Mouse (Mus musculus) lung, adult 2 months (tissue): ENCODE measurements at regions not wholly inside any gene's neighbourhood (a gene's known extent, or its start where the extent isn't known, plus 50 kb on each side); places are given as distances from the start of the nearest gene placed in this dataset.

ENCODE experiments used
- CTCF ChIP-seq: fragments of 200-500 bp; IDR thresholded peaks from 2 replicates; pipeline ENCODE4 v1.5.1; 2011; ENCODE audit warnings: mild to moderate bottlenecking, low read length, control low read depth; ENCODE audit not compliant: insufficient read depth
- POLR2A ChIP-seq: fragments of 200-500 bp; IDR thresholded peaks from 2 replicates; pipeline ENCODE4 v1.6.1; 2011; ENCODE audit warnings: low read depth, mild to moderate bottlenecking, control low read depth, low read length, borderline replicate concordance; ENCODE audit errors: extremely low read depth

GRCm38 (mm10) chr13:102487416-102488097 is 205.8 kb upstream of the Cd180 start:
- no peak for TF ChIP-seq CTCF
- TF ChIP-seq POLR2A = no peak
